Mouse (Mus musculus) kidney, adult 8-10 months (tissue): ENCODE measurements at regions not wholly inside any gene's neighbourhood (a gene's known extent, or its start where the extent isn't known, plus 50 kb on each side); places are given as distances from the start of the nearest gene placed in this dataset.
A peak's percentile ranks its signal among the peaks of the same experiment; 100 is the strongest.

Experiments used
- DNase-seq, 2 experiments: peaks; one replicate each; pipeline ENCODE4 v3.0.0; 2022

DNA sequence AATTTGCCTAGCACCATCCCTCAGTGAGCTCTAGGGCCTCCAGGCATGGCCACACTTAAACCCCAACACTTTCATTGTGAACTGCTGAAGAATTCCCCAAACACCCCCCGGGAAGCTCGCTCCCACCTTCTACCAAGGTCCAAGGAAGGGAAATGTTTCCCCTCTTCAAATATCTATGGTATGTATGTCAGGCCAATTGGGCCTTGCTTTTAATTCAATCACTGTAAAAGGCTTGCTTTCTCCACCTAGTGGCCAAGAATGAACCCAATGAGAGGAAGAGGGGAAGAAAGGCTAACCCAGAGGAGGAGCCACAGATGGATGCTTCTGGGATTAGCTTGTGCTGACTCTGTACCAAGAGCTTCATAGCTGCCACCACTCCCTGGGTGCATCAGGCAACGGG is 336.3 kb upstream of the Tgfbr2 start:
- DNase-seq: peak in 1 of 2 experiments; percentile 8

DNA sequence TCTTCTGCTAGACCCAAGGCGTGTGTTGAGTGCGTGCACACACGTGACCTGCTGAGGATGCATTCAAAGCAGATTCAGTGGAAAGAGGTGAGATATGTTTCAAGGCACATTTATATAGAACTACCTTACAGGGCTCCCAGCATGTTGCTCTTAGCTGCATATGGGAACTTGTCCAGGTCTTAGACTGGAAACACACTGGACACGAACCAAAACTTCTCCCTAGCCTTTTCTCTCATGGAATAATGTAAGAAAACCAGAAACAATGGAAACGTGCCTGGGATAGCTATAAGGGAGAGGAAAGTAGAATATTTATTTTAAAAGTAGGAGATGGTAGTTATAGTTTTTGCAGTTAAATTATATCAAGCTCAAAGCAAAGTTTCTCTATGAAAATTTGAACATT is 332.6 kb upstream of the Tgfbr2 start:
- no peak for DNase-seq

DNA sequence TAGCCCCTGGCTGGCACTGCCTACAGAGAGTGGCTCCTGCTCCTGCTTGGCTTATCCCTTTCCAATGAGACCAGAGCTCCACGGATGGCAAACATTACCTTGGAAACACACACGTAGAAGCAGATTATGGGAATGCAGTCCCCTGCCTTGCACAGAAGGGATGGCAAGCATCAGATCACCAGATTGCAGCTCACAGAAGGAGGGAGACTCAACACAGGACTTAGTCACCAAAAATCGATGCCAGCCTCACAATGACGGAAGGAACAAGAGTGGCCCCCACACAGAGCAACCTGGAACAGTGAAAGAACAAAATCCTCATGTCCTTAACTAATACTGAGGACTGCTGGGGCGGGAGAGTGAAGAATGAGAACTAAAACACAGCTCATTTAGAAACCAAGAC is 327.7 kb upstream of the Tgfbr2 start:
- no peak for DNase-seq

DNA sequence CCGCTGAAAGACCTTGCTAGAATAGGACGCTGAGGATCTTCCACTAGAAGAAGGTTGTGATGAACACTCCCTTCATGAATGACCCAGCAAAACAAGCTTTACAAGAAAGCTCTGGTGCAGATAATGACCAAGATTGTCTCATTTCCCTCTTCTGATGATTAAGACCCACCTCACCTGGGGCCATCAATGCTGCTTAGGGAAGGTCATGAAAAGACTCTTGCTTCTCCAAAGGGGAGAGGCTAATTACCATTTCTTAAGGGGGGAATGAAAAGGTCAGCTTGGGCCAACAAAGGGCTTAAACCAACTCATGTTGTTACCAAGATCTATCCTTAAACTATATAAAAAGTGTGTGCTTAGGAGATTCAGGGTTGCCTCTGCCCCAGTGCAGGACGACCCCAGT is 325.8 kb upstream of the Tgfbr2 start:
- DNase-seq: no peak

DNA sequence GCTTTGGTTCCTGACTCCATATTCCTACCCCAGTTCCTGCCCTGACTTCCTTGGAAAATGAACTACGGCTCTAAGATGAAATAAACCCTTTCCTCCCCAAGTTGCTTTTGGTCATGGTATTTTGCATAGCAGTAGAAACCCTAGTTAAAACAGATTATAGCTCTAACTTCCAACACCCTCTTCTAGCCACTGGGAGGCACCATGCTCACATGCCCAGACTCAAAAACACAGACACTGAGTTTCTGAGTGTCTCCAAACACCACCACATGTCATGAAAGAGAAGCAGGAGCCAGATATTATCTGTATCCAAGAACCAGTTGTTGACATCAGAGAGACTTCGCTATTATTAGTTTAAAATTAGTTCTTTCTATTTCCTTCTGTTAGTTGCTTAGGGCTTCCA is 316.1 kb upstream of the Tgfbr2 start:
- DNase-seq: no peak

DNA sequence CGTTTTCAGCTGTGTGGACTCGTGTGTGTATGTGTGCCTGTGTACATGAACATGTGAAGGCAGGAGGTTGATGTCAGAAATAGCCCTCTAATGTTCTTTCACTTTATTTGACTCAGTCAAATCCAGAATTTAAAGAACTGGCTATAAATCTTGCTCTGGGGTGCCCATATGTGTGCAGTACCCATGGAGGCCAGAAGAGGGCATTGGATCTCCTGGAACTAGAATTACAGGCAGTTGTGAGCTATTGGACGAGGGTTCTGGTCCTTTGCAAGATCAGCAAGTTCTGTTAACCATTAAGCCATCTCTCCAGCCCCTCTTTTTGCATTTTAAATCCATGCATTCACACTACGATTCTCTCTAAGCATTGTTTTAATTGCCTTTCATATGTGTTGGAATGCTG is 314.6 kb upstream of the Tgfbr2 start:
- DNase-seq: peak; percentile 3 to 45

DNA sequence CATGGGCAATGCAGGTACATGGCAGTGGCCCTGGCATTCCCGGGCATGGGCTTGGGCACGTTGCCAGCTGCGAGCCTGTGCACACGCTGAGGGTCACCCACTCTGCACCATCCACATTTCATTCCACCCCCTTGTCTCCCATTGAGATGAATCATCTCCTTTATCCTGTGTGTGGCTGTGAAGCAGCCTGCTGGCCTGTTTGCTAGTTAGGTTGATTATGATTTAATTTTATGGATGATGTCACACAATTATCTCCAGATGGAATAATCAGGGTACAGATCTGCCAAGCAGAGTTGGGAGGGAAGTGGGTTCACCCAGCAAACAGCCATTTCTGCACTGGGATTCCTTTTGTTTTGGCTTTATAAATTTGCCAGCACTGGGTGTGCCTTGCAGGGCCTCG is 314.1 kb upstream of the Tgfbr2 start:
- DNase-seq: no peak

DNA sequence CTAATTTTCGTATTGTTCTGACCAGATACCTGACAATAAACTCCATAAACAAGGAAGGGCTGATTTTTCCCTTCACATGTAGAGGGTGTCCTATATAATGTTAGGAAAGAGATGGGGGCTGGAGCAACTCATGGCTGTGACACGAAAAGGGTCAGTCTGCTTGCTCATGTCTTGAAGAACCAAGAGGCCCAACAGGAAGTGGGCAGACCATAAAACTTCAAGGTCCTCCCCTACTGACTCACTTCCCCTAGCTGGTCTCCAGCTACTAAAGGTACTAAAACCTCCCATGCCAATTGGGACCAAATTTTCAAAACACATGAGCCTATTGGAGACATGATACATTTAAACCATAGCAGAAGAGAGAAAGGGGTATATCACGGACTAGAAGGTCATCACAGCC is 302.1 kb upstream of the Tgfbr2 start:
- no peak for DNase-seq

DNA sequence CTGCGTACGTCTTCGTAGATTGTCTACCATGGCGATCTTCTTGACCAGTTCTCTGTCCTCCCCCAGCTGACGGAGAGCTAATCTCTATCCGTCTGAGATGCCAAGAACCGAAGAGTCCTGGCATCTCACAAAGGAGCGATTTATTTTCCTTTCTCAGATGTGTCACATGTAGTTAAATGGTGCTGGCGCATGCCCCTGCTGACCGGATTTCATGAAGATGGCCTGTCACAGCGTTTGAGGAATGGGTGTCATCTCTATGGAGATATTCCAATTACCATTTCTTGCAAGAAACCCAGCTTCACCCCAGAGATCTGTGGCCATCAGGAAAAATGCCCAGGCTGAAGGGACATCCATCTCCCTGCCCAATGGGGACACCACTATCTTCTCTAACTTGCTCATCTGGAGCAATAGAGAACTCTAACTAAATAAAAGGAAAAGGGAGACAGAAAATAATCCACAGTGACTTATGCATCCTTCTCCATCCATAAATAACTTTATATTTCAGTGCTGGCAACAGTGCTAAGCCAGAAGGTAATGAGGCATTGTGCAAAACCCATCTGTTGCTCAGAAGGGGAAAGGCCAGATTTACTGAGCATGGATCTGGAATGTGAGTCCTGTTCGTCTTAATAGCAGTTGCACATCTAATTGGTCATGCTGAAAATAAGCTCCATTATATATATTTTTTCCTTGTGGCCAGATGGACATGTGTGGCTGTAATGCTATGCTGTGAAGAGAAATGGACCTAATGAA is 300.2 kb upstream of the Tgfbr2 start:
- DNase-seq: no peak

DNA sequence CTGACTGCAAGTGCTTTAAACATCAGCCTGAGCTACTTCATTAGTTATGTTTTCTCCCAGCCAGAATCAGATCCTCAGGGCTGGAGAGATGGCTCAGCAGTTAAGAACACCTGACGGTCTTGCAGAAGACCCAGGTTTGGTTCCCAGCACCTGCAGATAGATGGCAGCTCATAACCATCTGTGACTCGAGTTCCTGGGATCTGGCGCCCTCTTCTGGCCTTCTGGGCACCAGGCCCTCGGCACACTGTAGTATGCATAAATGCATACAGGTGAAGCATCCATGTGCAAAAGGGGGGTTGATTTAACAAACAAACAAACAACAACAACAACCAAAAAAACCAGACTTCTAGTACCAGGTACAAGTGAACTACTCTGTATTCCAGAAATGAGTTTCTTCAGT is 297.7 kb upstream of the Tgfbr2 start:
- no peak for DNase-seq

DNA sequence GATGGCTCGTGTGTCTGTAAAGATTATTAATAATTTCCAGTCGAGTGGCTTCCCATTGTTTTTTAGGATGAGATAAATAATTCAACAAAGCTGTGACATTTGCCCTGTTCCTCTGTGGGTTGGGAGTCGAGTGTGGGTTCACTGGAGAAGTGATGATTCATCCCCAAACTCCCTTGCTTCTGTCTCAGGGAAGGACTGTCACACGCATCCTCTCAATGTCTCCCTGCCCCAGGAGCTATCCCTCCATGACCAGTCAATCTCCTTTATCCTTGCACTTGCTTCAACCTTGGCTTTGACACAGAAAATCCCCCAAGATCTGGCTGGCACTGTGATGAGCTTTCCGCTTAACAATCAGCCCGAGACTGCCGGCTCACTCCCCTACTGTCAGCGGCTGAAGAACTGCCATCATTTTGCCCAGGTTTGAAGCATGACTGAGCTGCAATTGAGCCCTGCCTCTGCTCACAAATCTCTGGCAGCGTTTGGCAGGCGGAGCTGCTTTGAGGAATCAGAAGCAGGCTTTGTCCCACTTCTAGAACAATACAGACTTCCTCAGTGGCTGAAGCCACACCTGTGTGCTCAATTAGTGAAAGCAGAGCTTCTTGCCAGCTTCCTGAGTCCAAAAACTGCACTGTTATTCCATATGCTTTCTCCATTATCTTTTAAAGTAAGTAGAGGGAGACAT is 293.6 kb upstream of the Tgfbr2 start:
- DNase-seq: no peak

DNA sequence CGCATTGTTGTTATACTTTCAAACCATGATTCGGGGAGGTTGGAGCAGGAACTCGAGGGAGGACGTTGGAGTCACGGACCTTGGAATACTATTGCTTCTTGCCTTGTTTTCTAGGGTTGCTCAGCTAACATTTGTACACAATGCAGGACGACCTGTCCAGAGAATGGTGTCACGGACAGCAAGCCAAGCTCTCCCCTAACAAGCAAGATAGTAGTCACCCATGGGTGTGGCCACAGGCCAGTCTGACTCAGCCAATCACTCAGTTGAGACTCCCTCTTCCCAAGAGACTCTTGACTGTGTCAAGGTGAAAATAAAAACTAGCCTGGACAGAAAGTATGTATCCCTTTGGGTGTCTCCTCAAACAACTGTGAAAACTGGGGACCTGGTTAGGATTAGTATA is 291.2 kb upstream of the Tgfbr2 start:
- DNase-seq: no peak

DNA sequence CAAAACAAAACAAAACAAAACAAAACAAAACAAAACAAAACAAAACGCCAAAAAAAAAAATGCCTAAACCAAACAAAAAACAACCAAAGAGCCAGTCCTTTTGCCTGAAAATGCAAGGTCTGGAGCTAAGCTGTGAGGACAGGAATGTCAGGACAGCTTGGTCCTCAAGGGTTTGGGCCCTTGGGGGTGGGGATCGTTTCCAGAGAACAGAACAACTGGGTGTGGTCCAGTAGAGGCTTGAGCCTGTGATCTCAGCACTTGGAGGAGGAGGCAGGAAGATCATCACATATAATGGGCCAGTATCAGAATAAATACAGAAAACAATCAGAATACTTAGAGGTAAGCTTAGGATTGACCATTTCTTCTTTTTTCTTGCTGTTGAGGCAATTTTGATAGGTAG is 289.5 kb upstream of the Tgfbr2 start:
- no peak for DNase-seq

DNA sequence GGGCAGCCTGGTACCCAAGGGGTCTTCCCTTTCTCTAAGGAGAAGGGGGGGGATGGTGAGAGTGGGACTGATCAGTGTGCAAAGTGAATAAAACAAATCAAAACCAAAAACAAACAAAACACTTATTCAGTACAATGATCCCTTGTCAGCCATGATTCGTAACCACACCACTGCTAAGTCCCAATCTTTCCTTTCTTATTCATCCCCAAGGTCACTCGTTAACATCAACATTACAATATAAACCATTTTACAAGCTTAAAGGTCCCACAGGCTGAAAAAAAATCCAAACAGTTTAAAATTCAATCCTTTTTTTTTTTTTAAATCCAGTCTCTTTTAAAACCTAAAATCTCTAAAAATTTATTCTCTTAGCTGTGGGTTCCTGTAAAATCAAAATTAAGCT is 287.1 kb upstream of the Tgfbr2 start:
- DNase-seq: no peak

DNA sequence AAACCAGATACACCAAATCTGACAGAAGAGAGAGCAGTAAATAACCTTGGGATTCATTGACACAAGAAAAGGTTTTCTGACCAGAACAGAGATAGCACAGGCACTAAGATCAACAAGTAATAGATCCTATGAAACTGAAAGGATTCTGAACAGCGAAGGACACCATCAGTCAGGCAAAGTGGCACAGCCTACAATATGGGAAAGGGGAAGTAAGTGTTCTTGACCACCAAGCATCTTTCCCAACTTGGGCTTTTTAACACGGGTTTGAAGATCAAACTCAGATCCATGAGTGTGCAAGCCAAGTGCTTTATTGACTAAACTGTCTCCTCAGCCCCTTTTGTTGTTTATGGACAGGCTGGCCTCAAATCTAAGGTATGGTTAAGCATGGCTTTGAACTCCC is 284.9 kb upstream of the Tgfbr2 start:
- DNase-seq: no peak

DNA sequence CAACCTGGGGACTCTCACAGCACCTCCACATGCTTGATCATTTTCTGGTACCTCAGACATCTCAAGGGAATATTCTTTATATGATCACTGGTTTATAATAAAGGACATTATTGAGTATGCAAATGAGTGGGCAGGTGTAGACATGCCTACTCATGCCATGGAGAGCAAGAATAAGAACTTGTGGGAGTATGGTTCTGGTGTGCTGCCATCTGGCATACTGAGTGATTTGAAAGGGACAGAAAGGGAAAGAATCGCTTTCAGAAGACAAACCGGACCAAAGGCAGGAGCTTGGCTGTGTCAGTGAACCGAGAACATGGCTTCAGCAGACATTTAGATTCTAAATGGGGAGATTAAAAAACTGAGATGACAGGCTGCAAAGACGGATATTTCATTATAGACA is 276.9 kb upstream of the Tgfbr2 start:
- no peak for DNase-seq

DNA sequence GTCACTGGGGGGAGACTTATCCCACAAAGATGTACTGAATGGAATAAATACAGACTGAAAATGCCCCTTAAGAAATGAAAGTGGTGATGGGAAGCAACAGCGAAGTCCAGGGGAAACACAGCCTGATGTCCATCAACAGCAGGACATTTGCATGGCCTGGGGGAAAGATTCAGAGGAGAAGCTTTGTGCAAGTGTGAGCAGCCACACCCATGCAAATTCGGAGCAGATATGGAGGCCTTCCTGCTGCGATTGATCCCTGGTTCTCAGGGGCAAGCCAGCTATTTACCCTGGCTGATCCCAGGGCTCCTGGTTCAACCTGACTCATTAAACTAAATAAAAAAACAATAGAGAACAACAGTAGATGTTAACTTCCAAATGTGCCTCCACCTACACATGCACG is 275.7 kb upstream of the Tgfbr2 start:
- DNase-seq: no peak

DNA sequence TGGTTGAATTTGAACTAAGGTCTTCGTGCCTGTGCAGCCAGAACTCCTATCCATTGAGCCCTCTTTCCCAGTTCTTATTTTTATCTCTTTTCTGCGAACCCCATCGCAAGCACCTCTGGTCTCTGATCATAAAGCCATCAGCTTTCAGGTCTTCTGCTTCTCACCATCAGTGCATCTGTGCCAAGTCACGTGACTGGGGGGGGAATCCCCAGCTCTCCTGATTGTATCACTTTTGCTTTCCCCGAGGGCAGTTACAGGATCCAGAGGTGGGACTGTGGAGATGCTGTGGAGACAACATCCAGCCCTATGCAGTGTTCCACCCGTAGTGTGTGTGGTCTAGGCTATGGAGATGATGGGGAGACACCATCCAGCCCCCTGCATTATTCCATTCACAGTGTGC is 272.6 kb upstream of the Tgfbr2 start:
- DNase-seq: no peak

DNA sequence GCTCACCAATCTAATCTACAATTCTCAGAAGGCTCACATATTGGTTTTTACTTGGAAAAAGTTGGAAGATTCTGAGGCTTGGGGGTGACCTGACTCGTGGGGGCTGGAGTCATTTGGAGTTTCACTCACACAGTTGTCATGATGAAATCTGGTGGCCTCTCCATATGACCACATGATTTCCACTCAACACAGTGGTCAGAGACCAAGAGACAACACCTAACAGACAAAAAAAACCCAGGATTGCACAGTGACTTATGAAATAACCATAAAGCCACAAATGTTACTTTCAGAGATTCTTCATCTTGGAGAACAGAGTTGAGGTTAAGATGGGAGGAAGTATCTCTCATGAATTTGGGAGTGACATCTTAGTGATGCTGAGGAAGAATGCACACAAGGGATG is 263.4 kb upstream of the Tgfbr2 start:
- DNase-seq: no peak

DNA sequence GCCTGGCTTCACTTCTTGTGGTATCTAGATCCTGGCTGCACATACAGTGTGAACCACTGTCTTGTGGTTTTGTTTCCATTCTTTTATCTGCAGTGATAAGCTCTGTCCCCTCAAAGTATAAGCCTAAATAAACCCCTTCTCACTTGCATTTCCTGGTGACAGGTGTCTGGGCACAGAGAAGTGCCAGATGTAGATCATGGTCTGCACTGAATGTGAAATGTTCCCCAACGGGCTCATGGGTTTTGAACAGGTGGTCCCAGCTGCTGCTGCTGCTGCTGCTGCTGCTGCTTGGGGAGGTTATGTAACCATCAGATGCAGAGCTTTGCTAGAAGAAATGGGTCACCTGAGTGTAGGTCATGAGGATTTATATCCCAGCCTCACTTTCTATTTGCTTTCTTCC is 259.3 kb upstream of the Tgfbr2 start:
- DNase-seq: no peak

DNA sequence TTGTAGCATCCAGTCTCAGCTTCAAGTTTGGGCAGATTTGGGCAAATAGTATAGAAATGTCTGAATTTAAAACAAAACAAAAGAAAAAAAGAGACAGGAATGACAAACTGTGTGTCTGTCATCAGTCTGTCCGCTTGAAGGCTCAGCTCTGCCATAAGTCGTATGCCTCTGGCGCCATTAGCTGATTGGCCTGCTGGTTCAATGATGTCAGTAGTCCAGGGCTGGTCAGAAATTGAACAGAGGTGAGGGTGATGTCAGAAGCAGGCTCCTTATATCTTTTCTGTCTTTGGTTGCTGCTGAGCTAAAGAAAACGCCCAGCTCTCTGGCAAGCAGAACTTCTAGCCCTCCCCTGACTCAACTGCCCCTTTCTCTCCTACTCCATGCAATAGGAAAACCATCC is 253.9 kb upstream of the Tgfbr2 start:
- DNase-seq: no peak

DNA sequence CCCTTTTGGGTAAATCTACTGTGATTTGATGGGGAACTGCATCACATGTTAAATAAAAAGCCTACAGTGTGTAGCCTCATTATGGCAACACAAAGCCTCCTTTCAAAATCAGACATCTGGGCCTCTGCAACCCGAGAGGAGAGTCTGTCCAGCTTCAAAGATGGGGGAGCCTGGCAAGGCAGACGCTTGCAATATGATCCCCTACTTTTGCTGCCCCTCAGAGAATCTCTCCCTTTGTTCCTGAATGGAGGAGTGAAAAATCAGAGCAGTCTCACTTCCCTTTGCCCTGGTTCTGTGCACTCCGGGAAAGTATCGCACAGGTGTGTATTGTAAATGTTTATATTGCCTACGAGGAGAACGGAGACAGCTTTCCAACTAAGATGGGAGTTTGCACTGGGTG is 253.3 kb upstream of the Tgfbr2 start:
- DNase-seq: no peak

DNA sequence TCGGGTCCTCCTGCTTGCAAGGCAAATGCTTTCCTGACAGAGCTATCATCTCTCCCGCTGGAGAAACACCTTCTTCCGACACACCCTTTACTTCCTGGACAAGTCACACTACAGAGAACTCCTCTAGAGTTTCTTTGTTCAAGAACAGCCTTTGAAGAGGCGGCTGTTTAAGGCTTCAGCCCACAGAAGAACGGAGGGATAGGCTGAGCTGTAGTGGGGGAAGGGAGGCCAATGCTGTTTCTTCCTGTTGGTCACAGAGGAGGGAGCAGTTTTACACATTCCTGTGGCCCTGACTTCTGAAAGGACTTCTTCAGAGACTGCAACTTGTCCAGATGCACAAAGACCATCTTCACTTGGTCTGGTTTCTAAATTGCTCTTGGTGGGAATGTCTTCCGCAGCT is 252.1 kb upstream of the Tgfbr2 start:
- DNase-seq: no peak

DNA sequence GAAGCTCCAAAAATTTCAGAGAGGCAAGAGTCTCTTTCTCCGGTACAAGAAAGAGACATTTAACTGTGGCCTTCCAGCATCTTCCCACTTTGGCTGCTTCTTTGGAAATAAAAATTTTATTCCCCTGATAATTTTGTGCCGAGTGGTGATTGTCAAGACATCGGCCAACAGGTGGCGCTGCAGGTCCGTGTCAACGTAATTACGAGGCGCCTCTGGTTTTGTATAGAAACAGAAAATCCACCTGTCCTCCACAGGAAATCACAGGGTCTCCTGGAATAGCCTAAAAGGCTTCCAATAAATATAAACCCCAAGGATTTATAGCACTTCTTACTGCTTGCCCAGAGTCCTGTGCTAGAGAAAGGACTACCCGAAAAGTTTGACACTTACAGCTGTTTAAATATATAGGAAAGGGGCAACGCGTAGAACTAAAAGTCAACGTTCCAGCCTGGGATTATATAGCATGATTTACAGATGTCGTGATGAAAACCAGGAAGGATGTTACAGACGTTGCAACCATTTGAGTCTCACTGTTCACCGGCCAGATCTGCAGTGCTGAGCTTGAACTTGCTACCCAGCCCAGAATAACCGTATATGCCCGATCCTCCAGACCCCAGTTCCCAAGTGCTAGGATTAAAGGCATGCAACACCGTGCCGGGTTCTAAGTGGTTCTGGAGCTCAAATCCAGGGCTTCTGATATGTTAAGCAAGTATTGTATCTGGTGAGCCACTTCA is 251.3 kb upstream of the Tgfbr2 start:
- DNase-seq: peak; percentile 32 to 69
